30 mouse cellular contexts compared by ENCODE assay signal in genomic region chr10:60009115-60009514, GRCm38 (mm10). TPM values are rescaled to one million over a fixed set of nuclear protein-coding genes. Genes with fewer than 3 reads are reported as not detected.
DNase-seq lines count a peak whose midpoint lies in the region; ATAC-seq and TF ChIP-seq lines count a peak whose summit lies in the region.
"Had no signal": no experiment of that assay in that cellular context is flagged by ENCODE, and none has a peak within 500 bp of the region (broad histone marks: within the 10 kb centered on the region; RNA-seq: fewer than 3 reads in every experiment).

No protein-coding gene starts in this region.

- H3K79me2 ChIP-seq in heart, adult 2 months (replicated peaks; ENCODE audit: control insufficient read depth, insufficient read depth, low read length): no peaks in the 10 kb centered on the region

- WGBS in heart, adult 2 months: 44% methylated on average over 3 of the region's 3 CpGs
- WGBS in stomach, embryonic 14.5 days: 44% methylated on average over 3 of the region's 3 CpGs
- 43% methylated on average over 3 of the region's 3 CpGs for WGBS in stomach, postnatal 0 days
- 88% methylated on average over 3 of the region's 3 CpGs for WGBS in forebrain, embryonic 16.5 days

- no peak for TF ChIP-seq EP300 in heart, adult 2 months (IDR thresholded peaks at IDR 0.05; ENCODE audit: insufficient read depth, low read depth, low read length)
- no peak for TF ChIP-seq EP300 in stomach, postnatal 0 days (optimal IDR thresholded peaks at IDR 0.05)

- no peak for TF ChIP-seq POLR2A in heart, adult 2 months (IDR thresholded peaks at IDR 0.05; ENCODE audit: insufficient read depth, low read depth, low read length)

- no peaks in the 10 kb centered on the region for H3K27me3 ChIP-seq in heart, adult 2 months (ENCODE audit: control insufficient read depth, insufficient read depth, low read length)
- no peaks in the 10 kb centered on the region for H3K27me3 ChIP-seq in stomach, embryonic 14.5 days (ENCODE audit: control insufficient read depth, insufficient read depth, low read length)
- no peaks in the 10 kb centered on the region for H3K27me3 ChIP-seq in stomach, postnatal 0 days (ENCODE audit: control insufficient read depth, insufficient read depth, low read length)
- no peaks in the 10 kb centered on the region for H3K27me3 ChIP-seq in forebrain, embryonic 16.5 days (replicated peaks; ENCODE audit: control insufficient read depth, insufficient read depth, low read length)
- H3K27me3 ChIP-seq: forebrain, embryonic 15.5 days; intestine, embryonic 15.5 days; kidney, embryonic 15.5 days; liver, embryonic 12.5 days; neural tube, embryonic 13.5 days; Patski had no signal

- no peak for DNase-seq in heart, adult 2 months
- no peak for DNase-seq in heart, adult 18-20 months
- DNase-seq in stomach, postnatal 0 days (ENCODE audit: low spot score): no peak
- DNase-seq in spleen, postnatal 14 days (ENCODE audit: low spot score in 2 of 2): no peak
- DNase-seq in ovary, postnatal 14 days (ENCODE audit: low spot score): no peak
- DNase-seq: adrenal gland, postnatal 36 days; cerebellum, adult 18-20 months; cerebellum, postnatal 25 days; embryo, embryonic 11 days; gastrocnemius, postnatal 25 days; kidney, postnatal 4 days; lung, adult 2 months; lung, postnatal 14 days; midbrain, embryonic 14.5 days; right cerebral cortex, adult 18-20 months; right cerebral cortex, postnatal 4 days; thymus, postnatal 36 days had no signal

- TF ChIP-seq CTCF in heart, adult 2 months (IDR thresholded peaks at IDR 0.05): no peak
- TF ChIP-seq CTCF in stomach, postnatal 0 days (IDR thresholded peaks at IDR 0.05; ENCODE audit: low read depth): no peak

- intact Hi-C loops in heart, adult 2 months (cut with DNase I): no loop called here

- no peak overlapping the region for H3K9ac ChIP-seq in heart, adult 2 months (ENCODE audit: low read depth, low read length)
- H3K9ac ChIP-seq in stomach, embryonic 14.5 days (replicated peaks; ENCODE audit: low read depth, low read length): no peak overlapping the region
- H3K9ac ChIP-seq in stomach, postnatal 0 days (ENCODE audit: low read length): no peak overlapping the region
- no peak overlapping the region for H3K9ac ChIP-seq in forebrain, embryonic 16.5 days (replicated peaks; ENCODE audit: low read depth, low read length)
- H3K9ac ChIP-seq: forebrain, embryonic 15.5 days; intestine, embryonic 15.5 days; kidney, embryonic 15.5 days; liver, embryonic 12.5 days; neural tube, embryonic 13.5 days had no signal

- ATAC-seq in stomach, embryonic 14.5 days (ENCODE audit: insufficient number of reproducible peaks, insufficient read depth, low FRiP score, low read depth): no peak
- no peak for ATAC-seq in stomach, postnatal 0 days (ENCODE audit: low FRiP score, low TSS enrichment)
- ATAC-seq in megakaryocyte, adult 5-6 weeks (ENCODE audit: poor library complexity, severe bottlenecking): peak; percentile 54
- no peak for ATAC-seq in forebrain, embryonic 16.5 days
- ATAC-seq: forebrain, embryonic 15.5 days; hindbrain, embryonic 16.5 days; intestine, embryonic 15.5 days; liver, embryonic 12.5 days; Patski had no signal

- H3K9me3 ChIP-seq in stomach, embryonic 14.5 days (ENCODE audit: control insufficient read depth, low read depth, low read length): no peaks in the 10 kb centered on the region
- no peaks in the 10 kb centered on the region for H3K9me3 ChIP-seq in stomach, postnatal 0 days (ENCODE audit: control insufficient read depth, low read length)
- no peaks in the 10 kb centered on the region for H3K9me3 ChIP-seq in forebrain, embryonic 16.5 days (ENCODE audit: control insufficient read depth, low read length)
- H3K9me3 ChIP-seq: forebrain, embryonic 15.5 days; G1E; heart, embryonic 10.5 days; hindbrain, embryonic 10.5 days; intestine, embryonic 15.5 days; kidney, embryonic 15.5 days; liver, embryonic 12.5 days; neural tube, embryonic 13.5 days had no signal

- H3K4me3 ChIP-seq in heart, adult 2 months: no peak overlapping the region
- no peak overlapping the region for H3K4me3 ChIP-seq in stomach, embryonic 14.5 days (ENCODE audit: low read depth, low read length)
- no peak overlapping the region for H3K4me3 ChIP-seq in stomach, postnatal 0 days (ENCODE audit: low read depth, low read length)
- H3K4me3 ChIP-seq in forebrain, embryonic 16.5 days (replicated peaks; ENCODE audit: low read length): no peak overlapping the region
- H3K4me3 ChIP-seq: forebrain, embryonic 15.5 days; heart, embryonic 10.5 days; hindbrain, embryonic 10.5 days; intestine, embryonic 15.5 days; kidney, embryonic 15.5 days; liver, embryonic 12.5 days; neural tube, embryonic 13.5 days had no signal

- H3K4me2 ChIP-seq in stomach, embryonic 14.5 days (replicated peaks; ENCODE audit: low read depth, low read length): no peak overlapping the region
- H3K4me2 ChIP-seq in stomach, postnatal 0 days (replicated peaks; ENCODE audit: low read depth): no peak overlapping the region
- no peak overlapping the region for H3K4me2 ChIP-seq in forebrain, embryonic 16.5 days (ENCODE audit: low read length)
- H3K4me2 ChIP-seq: forebrain, embryonic 15.5 days; intestine, embryonic 15.5 days; kidney, embryonic 15.5 days; liver, embryonic 12.5 days; neural tube, embryonic 13.5 days had no signal

- peaks cover 4% of the 10 kb centered on the region for H3K4me1 ChIP-seq in heart, adult 2 months (ENCODE audit: control insufficient read depth, insufficient read depth, low read length)
- H3K4me1 ChIP-seq in stomach, embryonic 14.5 days (ENCODE audit: control insufficient read depth, insufficient read depth, low read length): no peaks in the 10 kb centered on the region
- H3K4me1 ChIP-seq in stomach, postnatal 0 days (replicated peaks; ENCODE audit: control insufficient read depth, insufficient read depth): no peaks in the 10 kb centered on the region
- H3K4me1 ChIP-seq in forebrain, embryonic 16.5 days (replicated peaks; ENCODE audit: control insufficient read depth, insufficient read depth, low read length): no peaks in the 10 kb centered on the region
- H3K4me1 ChIP-seq: forebrain, embryonic 15.5 days; intestine, embryonic 15.5 days; kidney, embryonic 15.5 days had no signal

- H3K27ac ChIP-seq in heart, adult 2 months: peak overlapping the region; percentile 39; the same call in 1 of the 2 replicates
- peak overlapping the region; percentile 44; the same call in 1 of the 2 replicates for H3K27ac ChIP-seq in stomach, embryonic 14.5 days (ENCODE audit: low read length)
- no peak overlapping the region for H3K27ac ChIP-seq in stomach, postnatal 0 days (replicated peaks)
- H3K27ac ChIP-seq in forebrain, embryonic 16.5 days (ENCODE audit: low read length): no peak overlapping the region
- H3K27ac ChIP-seq: forebrain, embryonic 15.5 days; heart, embryonic 10.5 days; hindbrain, embryonic 10.5 days; intestine, embryonic 15.5 days; kidney, embryonic 15.5 days; liver, embryonic 12.5 days; neural tube, embryonic 13.5 days had no signal

- H3K36me3 ChIP-seq in heart, adult 2 months (ENCODE audit: control insufficient read depth, insufficient read depth, low read length): peaks cover 3% of the 10 kb centered on the region
- H3K36me3 ChIP-seq in stomach, embryonic 14.5 days (ENCODE audit: control insufficient read depth, insufficient read depth, low read length): peaks cover 7% of the 10 kb centered on the region
- H3K36me3 ChIP-seq in stomach, postnatal 0 days (ENCODE audit: control insufficient read depth, insufficient read depth, low read length): peaks cover 13% of the 10 kb centered on the region
- H3K36me3 ChIP-seq in forebrain, embryonic 16.5 days (ENCODE audit: control insufficient read depth, insufficient read depth): no peaks in the 10 kb centered on the region; the same call in 1 of the 2 replicates

RNA-seq across cellular contexts. Expression of gene Anapc16, which starts 6.2 kb away (rescaled TPM):
- 10 to 100 TPM; 58.6 to 70.1 TPM for total RNA-seq in heart, adult 2 months (2021)
- 90.3 and 103 TPM in 2 replicates for polyA plus RNA-seq in heart, adult 2 months (2012; rRNA removed)
- total RNA-seq in heart, adult 18-20 months (2021): 10 to 100 TPM; 73.8 to 84.0 TPM
- polyA plus RNA-seq in stomach, embryonic 14.5 days (2014; fragmentation: Nextera tagmentation; extraction: Ambion mirVana): 116 and 118 TPM in 2 replicates
- polyA plus RNA-seq in stomach, postnatal 0 days (2015; fragmentation: Nextera tagmentation; extraction: Ambion mirVana): 76.8 and 86.4 TPM in 2 replicates
- total RNA-seq in megakaryocyte, adult 5-6 weeks (2015): 45.9 and 57.2 TPM in 2 replicates
- 35.2 and 39.4 TPM in 2 replicates for total RNA-seq in megakaryocyte, adult 5-6 weeks (2017)
- 112 and 115 TPM in 2 replicates for polyA plus RNA-seq in forebrain, embryonic 16.5 days (2015; fragmentation: Nextera tagmentation; extraction: Ambion mirVana)

RNA-seq across cellular contexts. Expression of gene Ascc1, which starts 6.5 kb away (rescaled TPM):
- total RNA-seq in heart, adult 2 months (2021): 10 to 100 TPM; 20.5 to 24.1 TPM
- polyA plus RNA-seq in heart, adult 2 months (2012; rRNA removed): 22.5 and 36.6 TPM in 2 replicates
- 10 to 100 TPM; 23.2 to 25.9 TPM for total RNA-seq in heart, adult 18-20 months (2021)
- 44.0 and 46.6 TPM in 2 replicates for polyA plus RNA-seq in stomach, embryonic 14.5 days (2014; fragmentation: Nextera tagmentation; extraction: Ambion mirVana)
- 29.0 and 31.6 TPM in 2 replicates for polyA plus RNA-seq in stomach, postnatal 0 days (2015; fragmentation: Nextera tagmentation; extraction: Ambion mirVana)
- total RNA-seq in megakaryocyte, adult 5-6 weeks (2015): 25.7 and 29.9 TPM in 2 replicates
- 24.3 and 27.0 TPM in 2 replicates for total RNA-seq in megakaryocyte, adult 5-6 weeks (2017)
- 45.1 and 50.0 TPM in 2 replicates for polyA plus RNA-seq in forebrain, embryonic 16.5 days (2015; fragmentation: Nextera tagmentation; extraction: Ambion mirVana)

RNA-seq across cellular contexts. Expression of gene Ddit4, which starts 57.5 kb away (rescaled TPM):
- total RNA-seq in heart, adult 2 months (2021): 100 to 1,000 TPM in 1 of 2 experiments, 10 to 100 TPM in 1; 70.7 to 219 TPM
- 48.0 and 55.5 TPM in 2 replicates for polyA plus RNA-seq in heart, adult 2 months (2012; rRNA removed)
- total RNA-seq in heart, adult 18-20 months (2021): 100 to 1,000 TPM; 158 to 190 TPM
- 2.5 and 3.0 TPM in 2 replicates for polyA plus RNA-seq in stomach, embryonic 14.5 days (2014; fragmentation: Nextera tagmentation; extraction: Ambion mirVana)
- polyA plus RNA-seq in stomach, postnatal 0 days (2015; fragmentation: Nextera tagmentation; extraction: Ambion mirVana): 12.4 and 17.3 TPM in 2 replicates
- 2.2 and 2.4 TPM in 2 replicates for total RNA-seq in megakaryocyte, adult 5-6 weeks (2015)
- 0.94 and 1.2 TPM in 2 replicates for total RNA-seq in megakaryocyte, adult 5-6 weeks (2017)
- polyA plus RNA-seq in forebrain, embryonic 16.5 days (2015; fragmentation: Nextera tagmentation; extraction: Ambion mirVana): 75.5 and 79.6 TPM in 2 replicates

Comparison
In these comparisons a context has a peak if more than half of its experiments do, and no peak if none do; other contexts are left out.
1. H3K27ac ChIP-seq: peak in heart, adult 2 months (single experiment) and stomach, embryonic 14.5 days (single experiment); none in stomach, postnatal 0 days (single experiment) and forebrain, embryonic 16.5 days (single experiment).